Mouse (Mus musculus) CH12.LX (cell line): ENCODE measurements around the gene Mnd1.

Source experiments
- CHD1 ChIP-seq: IDR thresholded peaks from 2 replicates; pipeline ENCODE4 v1.6.1; 2012; ENCODE audit warnings: low read depth, low read length, improper control_type of control experiment, inconsistent platforms
- CTCF ChIP-seq, 2 experiments: IDR thresholded peaks in 1 of 2; conservative IDR thresholded peaks in 1 of 2; 2 replicates each; pipeline ENCODE4 v1.5.1; 2011 to 2012; ENCODE audit warnings: low read depth in 2 of 2, low read length in 2 of 2, improper control_type of control experiment in 1 of 2, inconsistent platforms in 1 of 2, mild to moderate bottlenecking in 1 of 2, moderate library complexity in 1 of 2
- E2F4 ChIP-seq: IDR thresholded peaks from 2 replicates; pipeline ENCODE4 v1.6.1; 2011; ENCODE audit warnings: low read depth, low read length, improper control_type of control experiment; ENCODE audit not compliant: insufficient replicate concordance
- EP300 ChIP-seq: IDR thresholded peaks from 2 replicates; pipeline ENCODE4 v1.6.1; 2011; ENCODE audit warnings: low read length, improper control_type of control experiment
- MAX ChIP-seq: IDR thresholded peaks from 2 replicates; pipeline ENCODE4 v1.6.1; 2011; ENCODE audit warnings: low read length, improper control_type of control experiment
- NELFE ChIP-seq: IDR thresholded peaks from 2 replicates; pipeline ENCODE4 v1.6.1; 2011; ENCODE audit warnings: low read depth, low read length, improper control_type of control experiment
- POLR2A ChIP-seq: IDR thresholded peaks from 2 replicates; pipeline ENCODE4 v1.6.1; 2011; ENCODE audit warnings: low read depth, mild to moderate bottlenecking, improper control_type of control experiment, low read length
- POLR2AphosphoS2 ChIP-seq: IDR thresholded peaks from 2 replicates; pipeline ENCODE4 v1.6.1; 2011; ENCODE audit warnings: low read depth, low read length, improper control_type of control experiment
- RAD21 ChIP-seq: IDR thresholded peaks from 2 replicates; pipeline ENCODE4 v1.6.1; 2011; ENCODE audit warnings: low read depth, mild to moderate bottlenecking, low read length, improper control_type of control experiment, moderate library complexity
- SMC3 ChIP-seq: IDR thresholded peaks from 2 replicates; pipeline ENCODE4 v1.6.1; 2011; ENCODE audit warnings: low read depth, low read length, improper control_type of control experiment
- TBP ChIP-seq: conservative IDR thresholded peaks from 2 replicates; pipeline ENCODE4 v1.6.1; 2011; ENCODE audit warnings: low read depth, low read length, improper control_type of control experiment
- USF1 ChIP-seq: IDR thresholded peaks from 2 replicates; pipeline ENCODE4 v1.6.1; 2014; ENCODE audit warnings: low read depth, mild to moderate bottlenecking, inconsistent platforms, low read length, improper control_type of control experiment

DNA sequence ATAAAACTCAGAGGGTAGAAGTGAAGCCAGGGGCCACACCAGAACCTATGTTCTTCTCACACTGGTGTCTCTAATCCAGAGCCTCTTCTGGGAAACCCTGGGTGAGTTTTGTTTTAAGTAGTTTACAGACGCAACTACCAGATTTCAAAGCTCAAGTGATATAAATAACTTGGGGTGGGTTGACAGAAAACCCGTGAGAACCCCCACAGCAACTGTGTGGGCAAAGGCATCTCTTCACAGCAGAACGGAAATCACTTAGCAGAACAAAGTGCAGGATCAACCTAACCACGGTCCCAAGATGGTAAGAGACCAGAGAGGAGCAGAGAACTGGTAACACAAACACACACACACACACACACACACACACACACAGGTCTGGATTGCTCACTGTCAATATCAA lies 89.8 kb downstream of the Mnd1 start:
- TF ChIP-seq E2F4, result no peak
- no peak for TF ChIP-seq POLR2A
- no peak for TF ChIP-seq POLR2AphosphoS2
- TF ChIP-seq CTCF (conservative IDR thresholded peaks at IDR 0.05 in 1 of 2, IDR thresholded peaks at IDR 0.05 in 1 of 2; ENCODE audit: low read depth in 2 of 2, low read length in 2 of 2), result no peak
- no peak for TF ChIP-seq EP300
- no peak for TF ChIP-seq TBP
- no peak for TF ChIP-seq RAD21
- TF ChIP-seq NELFE, result no peak
- no peak for TF ChIP-seq USF1
- no peak for TF ChIP-seq MAX
- TF ChIP-seq CHD1, result no peak
- TF ChIP-seq SMC3, result no peak
